Mouse (Mus musculus) embryo, embryonic 9.5 days (tissue): ENCODE results near the gene Gm27029.
A peak's percentile ranks its signal among the peaks of the same experiment; 100 is the strongest.
"Not testable (repeated sequence)": the region's sequence is repeated elsewhere in the genome, so short reads cannot be mapped to it uniquely, and the experiment has no call there.

ENCODE experiments used
- DNase-seq: peaks from one replicate; pipeline ENCODE4 v3.0.0-alpha.2; 2017; ENCODE audit errors: extremely low spot score

The Gm27029 gene

GRCm38 (mm10) chr11:101457631-101458030 lies 33.0 kb upstream of the Gm27029 start:
- DNase-seq, result no peak

- DNase-seq, result no peak
Measured at GRCm38 (mm10) chr11:101455627-101456026, 31.0 kb upstream of the Gm27029 start.

- DNase-seq, result no peak
Measured at GRCm38 (mm10) chr11:101454702-101455101, 30.1 kb upstream of the Gm27029 start.

- no peak for DNase-seq
Measured at GRCm38 (mm10) chr11:101452093-101452774, 27.6 kb upstream of the Gm27029 start.

- no peak for DNase-seq
Measured at GRCm38 (mm10) chr11:101451536-101451935, 26.9 kb upstream of the Gm27029 start.

- DNase-seq, result no peak
Measured at GRCm38 (mm10) chr11:101450394-101450793, 25.8 kb upstream of the Gm27029 start.

GRCm38 (mm10) chr11:101449596-101449995 lies 25.0 kb upstream of the Gm27029 start:
- not testable (repeated sequence) for DNase-seq

GRCm38 (mm10) chr11:101448899-101449298 lies 24.3 kb upstream of the Gm27029 start:
- no peak for DNase-seq

- DNase-seq, result no peak
Measured at GRCm38 (mm10) chr11:101448274-101448746, 23.7 kb upstream of the Gm27029 start, which contains the start of gene Ifi35. Gene Ifi35, plus strand, starts transcription at chr11:101448407.

- DNase-seq, result no peak
Measured at GRCm38 (mm10) chr11:101447786-101448185, 23.2 kb upstream of the Gm27029 start.

GRCm38 (mm10) chr11:101446860-101447259 lies 22.3 kb upstream of the Gm27029 start:
- DNase-seq, result not testable (repeated sequence)

GRCm38 (mm10) chr11:101446319-101446718 lies 21.7 kb upstream of the Gm27029 start:
- DNase-seq, result no peak

- peak; percentile 49 for DNase-seq
Measured at GRCm38 (mm10) chr11:101442760-101443159, 18.2 kb upstream of the Gm27029 start.

GRCm38 (mm10) chr11:101442127-101442693 lies 17.6 kb upstream of the Gm27029 start, which contains the start of gene Rpl27:
Gene Rpl27, plus strand, starts transcription at chr11:101442298.
- peak; percentile 98 for DNase-seq

GRCm38 (mm10) chr11:101441450-101442126 lies 17.0 kb upstream of the Gm27029 start:
- DNase-seq, result not testable (repeated sequence)

- not testable (repeated sequence) for DNase-seq
Measured at GRCm38 (mm10) chr11:101438006-101438405, 13.4 kb upstream of the Gm27029 start.

- DNase-seq, result no peak
Measured at GRCm38 (mm10) chr11:101436916-101437315, 12.3 kb upstream of the Gm27029 start.

- DNase-seq, result no peak
Measured at GRCm38 (mm10) chr11:101435831-101436230, 11.2 kb upstream of the Gm27029 start.

- DNase-seq, result no peak
Measured at GRCm38 (mm10) chr11:101433396-101433795, 8.8 kb upstream of the Gm27029 start.

- DNase-seq, result no peak
Measured at GRCm38 (mm10) chr11:101431327-101431726, 6.7 kb upstream of the Gm27029 start.

- no peak for DNase-seq
Measured at GRCm38 (mm10) chr11:101426165-101426564, 1.6 kb upstream of the Gm27029 start.
